Mouse (Mus musculus) kidney, embryonic 14.5 days (tissue): ENCODE results near the gene Gm3594. TPM values are rescaled to one million over a fixed set of nuclear protein-coding genes. Genes with fewer than 3 reads are reported as not detected.
"Not testable (repeated sequence)": the region's sequence is repeated elsewhere in the genome, so short reads cannot be mapped to it uniquely, and the experiment has no call there.

Experiments used
- ATAC-seq: fragments of 200-750 bp; cut with Nextera tagmentation; 2 replicates; pipeline ENCODE4 v1.8.0; 2017; ENCODE audit warnings: moderate number of reproducible peaks, mild to moderate bottlenecking, moderate TSS enrichment, moderate library complexity; ENCODE audit not compliant: low FRiP score, low TSS enrichment
- H3K27ac ChIP-seq: fragments of 300-500 bp; sonication (generic); 2 replicates; pipeline ENCODE4 v1.5.1; 2014; ENCODE audit warnings: low read depth, mild to moderate bottlenecking, low read length, moderate library complexity, mixed read lengths
- H3K27me3 ChIP-seq: fragments of 300-500 bp; sonication (generic); 2 replicates; pipeline ENCODE4 v1.6.1; 2014; ENCODE audit warnings: mild to moderate bottlenecking, low read length; ENCODE audit not compliant: control insufficient read depth, insufficient read depth
- H3K36me3 ChIP-seq: fragments of 300-500 bp; sonication (generic); 2 replicates; pipeline ENCODE4 v1.6.1; 2014; ENCODE audit warnings: low read length, mixed read lengths; ENCODE audit not compliant: control insufficient read depth, insufficient read depth
- H3K4me1 ChIP-seq: fragments of 300-500 bp; sonication (generic); 2 replicates; pipeline ENCODE4 v1.6.1; 2014; ENCODE audit warnings: low read length, mixed read lengths; ENCODE audit not compliant: control insufficient read depth, insufficient read depth
- H3K4me2 ChIP-seq: fragments of 300-500 bp; sonication (generic); replicated peaks from 2 replicates; pipeline ENCODE4 v1.6.1; 2014; ENCODE audit warnings: low read depth, mild to moderate bottlenecking, low read length
- H3K4me3 ChIP-seq: fragments of 300-500 bp; sonication (generic); 2 replicates; pipeline ENCODE4 v1.5.1; 2014; ENCODE audit warnings: mild to moderate bottlenecking, low read length
- H3K9ac ChIP-seq: fragments of 300-500 bp; sonication (generic); 2 replicates; pipeline ENCODE4 v1.6.1; 2014; ENCODE audit warnings: low read depth, mild to moderate bottlenecking, low read length, moderate library complexity
- H3K9me3 ChIP-seq: fragments of 300-500 bp; sonication (generic); 2 replicates; pipeline ENCODE4 v1.6.1; 2016; ENCODE audit warnings: low read length; ENCODE audit not compliant: control insufficient read depth
- WGBS: fragments of 180-500 bp; shearing (Covaris S2); extraction: QIAGEN DNeasy Blood & Tissue Kit; methylation state at CpG from one replicate; pipeline ENCODE4 v1.1.7; 2014; 5-methylcytosine and 5-hydroxymethylcytosine counted together
- polyA plus RNA-seq: library from polyadenylated mRNA; unstranded; fragments of >200 nt; fragmentation: Nextera tagmentation; extraction: Ambion mirVana; gene quantifications from 2 replicates; pipeline ENCODE4 v1.2.1, GENCODE M21; 2014

The Gm3594 gene
- polyA plus RNA-seq, 1 experiment from 2014 or later = not detected

- H3K27ac ChIP-seq = not testable (repeated sequence)
- 90% methylated on average over 2 of the region's 4 CpGs for WGBS
Measured at GRCm38 (mm10) chr14:6390219-6390618, 54.2 kb downstream of the Gm3594 start, which contains the start of gene Gm16440. Gm16440 (minus strand) TSS chr14:6390319.

More at GRCm38 (mm10) chr14:6390219-6390618, 54.2 kb downstream of the Gm3594 start, which contains the start of gene Gm16440:
- not testable (repeated sequence) for ATAC-seq, H3K9ac ChIP-seq, H3K4me3 ChIP-seq, H3K4me2 ChIP-seq, H3K9me3 ChIP-seq, H3K36me3 ChIP-seq, H3K27me3 ChIP-seq, H3K4me1 ChIP-seq

Other genes with a start within 250 kb of the Gm3594 start
- gene Gm21560, start 225.3 kb downstream of the Gm3594 start, polyA plus RNA-seq = not detected in 2 replicates
- gene Gm3411, start 157.4 kb downstream of the Gm3594 start, polyA plus RNA-seq = 0.74 and 1.1 TPM in 2 replicates
- not detected in 2 replicates for gene Gm21103, start 139.8 kb downstream of the Gm3594 start, polyA plus RNA-seq
- gene Gm3618, start 100.9 kb downstream of the Gm3594 start, polyA plus RNA-seq = not detected in 2 replicates
- not detected in 2 replicates for gene Gm16440, start 54.3 kb downstream of the Gm3594 start, polyA plus RNA-seq
- gene Gm3591, start 32.1 kb downstream of the Gm3594 start, polyA plus RNA-seq = 0.74 and 1.4 TPM in 2 replicates
- gene Gm8356, start 92.7 kb upstream of the Gm3594 start, polyA plus RNA-seq = not detected in 2 replicates
- gene Gm3629, start 146.0 kb upstream of the Gm3594 start, polyA plus RNA-seq = not detected in 2 replicates
- gene Gm3460, start 177.8 kb upstream of the Gm3594 start, polyA plus RNA-seq = not detected in 2 replicates
- gene Gm10251, start 239.6 kb upstream of the Gm3594 start, polyA plus RNA-seq = not detected in 2 replicates